Mouse (Mus musculus) Muller cell, postnatal 12 days (primary cell): Measurements from ENCODE around the gene Sys1.

Source experiments
- DNase-seq: peaks from one replicate; pipeline ENCODE4 v3.0.0-alpha.2; 2015; ENCODE audit errors: inconsistent ontology term

Sys1 gene

GRCm38 (mm10) chr2:164434681-164435080 lies 22.1 kb upstream of the Sys1 start:
- no peak for DNase-seq

- DNase-seq: no peak
Measured at GRCm38 (mm10) chr2:164435216-164436090, 21.3 kb upstream of the Sys1 start.

DNA sequence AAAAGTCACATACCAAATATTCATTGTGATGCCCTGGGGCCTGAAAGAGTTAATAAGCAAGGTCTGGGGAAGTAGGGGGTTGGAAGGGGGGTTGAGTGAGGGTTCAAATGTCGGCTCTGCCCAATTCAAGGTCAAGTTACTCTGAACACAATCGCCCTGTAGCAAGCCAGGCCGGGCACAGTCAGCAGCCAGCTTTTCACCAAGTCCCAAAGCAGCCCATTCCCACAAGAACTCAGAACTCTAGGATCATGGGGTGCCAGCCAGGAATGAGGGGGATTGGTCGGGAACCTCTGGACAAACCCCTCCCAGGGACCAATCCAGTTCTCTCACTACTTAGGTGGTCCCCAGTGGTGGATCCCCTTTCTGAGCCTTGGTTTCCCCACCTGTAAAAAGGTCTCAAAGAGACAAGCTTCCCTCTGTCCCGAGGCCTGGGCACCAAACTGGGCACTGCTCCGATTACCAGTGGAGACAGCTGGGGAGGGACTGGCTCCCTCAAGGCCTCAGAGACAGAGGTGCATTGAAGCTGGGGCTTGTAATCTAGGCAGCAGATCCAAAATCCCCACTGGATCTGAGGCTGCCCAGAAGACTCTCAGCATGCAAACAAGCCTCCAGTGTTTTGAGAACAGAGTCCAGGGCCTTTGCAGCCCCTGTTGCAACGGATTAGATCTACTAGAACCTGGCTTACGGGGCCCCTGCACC lies 20.4 kb upstream of the Sys1 start:
- DNase-seq: no peak

DNA sequence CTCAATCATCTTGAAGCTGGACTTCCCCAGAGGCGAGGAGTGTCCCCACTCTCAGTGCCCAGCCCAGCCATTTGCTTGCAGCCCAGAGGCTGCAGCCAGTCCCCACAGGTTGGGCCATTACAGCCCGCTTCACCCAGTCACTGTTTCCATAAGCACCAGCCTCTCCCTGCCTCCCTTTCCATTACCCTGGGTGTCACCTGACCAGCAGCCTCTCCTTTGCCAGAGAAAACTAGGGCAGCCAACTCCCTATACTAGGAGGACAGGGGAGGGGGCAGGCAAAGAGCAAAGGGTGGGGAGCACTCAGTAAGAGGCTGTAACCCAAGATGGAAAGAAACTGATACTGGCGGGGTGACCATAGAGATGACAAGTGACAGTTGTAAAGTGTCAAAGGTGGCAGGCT lies 19.8 kb upstream of the Sys1 start:
- peak; percentile 76 for DNase-seq

GRCm38 (mm10) chr2:164437710-164438109 lies 19.1 kb upstream of the Sys1 start:
- no peak for DNase-seq

DNA sequence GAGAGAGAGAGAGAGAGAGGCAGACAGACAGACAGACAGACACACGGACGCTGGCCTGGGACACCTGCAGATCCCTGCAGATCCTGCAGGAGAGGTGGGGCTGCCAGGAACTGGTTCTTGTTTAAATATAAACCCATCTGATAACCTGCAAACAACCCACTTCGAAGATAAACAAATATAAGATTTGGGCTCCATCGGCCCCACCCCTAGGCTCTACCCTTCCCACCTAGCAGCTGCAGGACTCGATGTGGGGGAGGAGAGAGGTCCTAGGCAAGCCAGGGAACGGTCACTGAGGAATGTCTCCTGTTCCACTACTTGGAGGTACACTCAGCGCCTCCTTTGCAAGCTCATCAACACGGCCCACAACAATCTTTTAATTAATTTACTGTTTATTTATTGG lies 18.5 kb upstream of the Sys1 start:
- DNase-seq: no peak

DNA sequence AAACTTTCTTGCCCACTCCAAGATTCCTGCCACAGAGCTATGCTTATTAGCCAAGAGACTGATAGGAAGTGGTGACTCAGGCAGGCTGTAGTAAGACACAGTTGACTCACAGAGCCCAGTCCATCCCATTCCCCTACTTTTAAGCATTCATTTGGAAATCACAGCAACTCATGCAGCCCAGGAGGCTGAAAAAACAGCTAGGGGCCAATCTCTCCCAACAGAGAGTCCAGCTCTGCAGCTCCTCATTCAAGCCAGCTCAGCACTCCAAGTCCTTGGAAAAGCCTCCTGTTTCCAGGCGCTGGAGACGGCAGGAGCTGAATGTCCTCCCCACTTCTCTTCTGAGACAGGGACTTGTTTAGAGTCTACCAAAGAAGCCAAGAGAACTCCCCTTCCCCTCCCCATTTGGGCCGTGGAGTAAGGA lies 17.8 kb upstream of the Sys1 start:
- peak; percentile 67 for DNase-seq

- no peak for DNase-seq
Measured at GRCm38 (mm10) chr2:164440314-164440713, 16.4 kb upstream of the Sys1 start.

GRCm38 (mm10) chr2:164441155-164441554 lies 15.6 kb upstream of the Sys1 start:
- DNase-seq: no peak

DNA sequence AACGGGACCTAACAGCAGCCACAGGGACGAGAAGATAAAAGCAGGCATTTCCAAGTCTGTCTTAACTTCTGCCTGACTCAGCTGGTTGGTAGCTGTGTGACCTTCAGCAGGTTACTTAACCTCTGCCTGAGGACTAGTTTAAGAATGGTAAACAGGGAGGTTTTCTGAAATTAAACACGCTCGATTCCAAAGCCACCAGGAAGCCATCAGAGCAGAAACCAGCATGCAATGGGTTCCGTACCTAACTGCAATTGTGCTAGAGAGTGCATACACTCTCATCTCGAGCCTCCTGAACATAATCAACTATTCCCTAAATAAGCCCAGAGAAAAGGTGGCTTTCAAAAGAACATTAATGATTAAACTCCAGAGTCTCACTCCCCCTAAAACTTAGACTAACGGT lies 15.0 kb upstream of the Sys1 start:
- no peak for DNase-seq

DNA sequence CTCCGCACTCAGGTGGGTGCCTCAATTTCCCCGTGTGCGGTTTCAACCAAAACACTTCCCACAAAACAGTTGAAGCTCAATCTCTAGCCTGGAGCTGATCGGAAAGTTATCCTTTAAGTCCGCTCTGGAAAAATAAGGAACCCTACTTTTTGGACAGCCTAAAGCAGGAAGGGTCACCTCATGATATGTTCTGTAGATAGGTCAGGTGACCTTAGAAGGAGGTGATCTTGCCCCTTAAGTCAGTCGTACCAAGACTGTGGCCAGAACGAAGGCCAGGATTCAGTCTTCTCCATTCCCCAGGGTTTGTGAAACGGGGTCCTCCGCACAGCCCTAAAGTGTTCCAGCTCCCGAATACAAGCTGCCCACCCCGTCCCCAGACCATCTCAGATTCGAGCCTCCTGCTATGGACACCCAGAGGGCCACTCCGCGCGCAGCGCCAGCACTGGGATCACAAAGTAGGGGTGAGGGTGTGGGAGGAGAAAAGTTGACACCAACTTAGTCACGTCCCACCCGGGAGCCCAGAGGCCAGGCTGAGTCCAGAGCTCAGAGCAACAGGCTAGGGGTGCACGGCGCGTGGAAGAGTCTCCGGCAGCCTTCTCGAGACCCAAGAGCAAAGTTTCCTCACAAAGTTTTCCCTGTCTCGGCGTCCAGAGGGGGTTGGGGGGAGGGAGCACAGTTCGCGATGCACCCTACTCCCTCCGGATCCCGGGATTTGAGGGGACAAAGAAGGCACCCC lies 14.3 kb upstream of the Sys1 start:
- DNase-seq: no peak

- peak; percentile 96 for DNase-seq
Measured at GRCm38 (mm10) chr2:164443051-164443437, 13.7 kb upstream of the Sys1 start.

- no peak for DNase-seq
Measured at GRCm38 (mm10) chr2:164443460-164444000, 13.2 kb upstream of the Sys1 start, which contains the start of gene Sdc4. Gene Sdc4, minus strand, starts transcription at chr2:164443887.

DNA sequence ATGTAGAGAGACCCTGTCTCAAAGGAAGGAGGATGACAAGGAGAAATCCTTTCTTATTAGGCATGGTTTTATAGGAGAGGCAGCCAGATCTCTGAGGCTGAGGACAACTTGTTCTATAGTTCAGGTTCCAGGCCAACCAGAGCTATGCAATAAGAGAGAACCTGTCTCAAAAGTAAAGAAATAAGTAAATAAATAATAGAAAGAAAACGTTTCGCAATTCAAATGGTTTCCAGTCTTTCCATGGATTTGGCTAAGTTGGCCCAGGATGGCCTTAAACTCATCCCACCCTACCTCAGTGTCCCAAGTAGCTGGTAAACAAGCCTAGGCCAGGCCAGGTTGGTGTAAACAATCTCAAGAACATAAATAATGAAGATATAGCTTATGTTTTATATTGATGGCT lies 12.1 kb upstream of the Sys1 start:
- no peak for DNase-seq

GRCm38 (mm10) chr2:164445399-164446085 lies 11.2 kb upstream of the Sys1 start:
- DNase-seq: no peak

- no peak for DNase-seq
Measured at GRCm38 (mm10) chr2:164446086-164446469, 10.7 kb upstream of the Sys1 start.

GRCm38 (mm10) chr2:164448140-164448539 lies 8.6 kb upstream of the Sys1 start:
- DNase-seq: no peak

GRCm38 (mm10) chr2:164448921-164449320 lies 7.8 kb upstream of the Sys1 start:
- DNase-seq: no peak

GRCm38 (mm10) chr2:164449341-164450042 lies 7.3 kb upstream of the Sys1 start:
- DNase-seq: no peak

GRCm38 (mm10) chr2:164452000-164452676 lies 4.6 kb upstream of the Sys1 start:
- DNase-seq: no peak
